Mouse (Mus musculus): ENCODE data around the gene Epc2.

- TF ChIP-seq CTCF (IDR thresholded peaks at IDR 0.05; ENCODE audit: borderline replicate concordance, insufficient read depth, low read length): no peak
- TF ChIP-seq POLR2A (IDR thresholded peaks at IDR 0.05; ENCODE audit: low read depth, low read length): no peak
Observed at GRCm38 (mm10) chr2:49538056-49538455, 86.8 kb downstream of the Epc2 start.

Measured in embryonic fibroblast, embryonic 13.5 days (primary cell).